Mouse (Mus musculus) CD4-positive naive resting alpha-beta T cell, adult 57 days (primary cell): ENCODE data around the gene Cyb561. TPM values are rescaled to one million over a fixed set of nuclear protein-coding genes. Genes with fewer than 3 reads are reported as not detected.

Source experiments
- total RNA-seq: library from RNA; stranded (reverse); gene quantifications from one replicate; pipeline ENCODE4 v1.2.4, GENCODE M21; 2023

Cyb561 gene
- 0.33 TPM for total RNA-seq

GRCm38 (mm10) chr11:105952911-105953386 lies at the start of gene Cyb561:
Cyb561 (minus strand) TSS chr11:105953336.

DNA sequence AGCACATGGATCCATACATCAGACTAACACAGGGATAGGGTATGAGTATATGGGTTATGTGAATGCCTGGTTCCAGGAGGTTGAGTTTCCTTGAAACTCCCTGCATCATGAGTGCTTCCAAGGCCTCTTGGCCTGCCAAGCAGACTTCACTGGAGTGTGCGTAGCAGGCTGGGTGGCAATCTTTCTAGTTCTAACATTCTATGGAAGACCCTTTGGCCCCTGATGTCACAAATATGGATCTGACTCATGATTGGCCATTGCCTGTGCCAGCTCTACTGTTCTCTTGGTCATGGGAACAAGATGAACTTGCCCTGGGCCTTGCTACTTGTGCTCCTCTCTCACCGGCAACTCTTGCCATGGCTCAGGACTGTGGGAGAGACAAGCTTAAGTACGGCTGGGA lies 41.2 kb upstream of the Cyb561 start, which contains the start of gene Ace3:
Gene Ace3 (plus strand): TSS at position 301 of the 400 bp plus-strand sequence.

DNA sequence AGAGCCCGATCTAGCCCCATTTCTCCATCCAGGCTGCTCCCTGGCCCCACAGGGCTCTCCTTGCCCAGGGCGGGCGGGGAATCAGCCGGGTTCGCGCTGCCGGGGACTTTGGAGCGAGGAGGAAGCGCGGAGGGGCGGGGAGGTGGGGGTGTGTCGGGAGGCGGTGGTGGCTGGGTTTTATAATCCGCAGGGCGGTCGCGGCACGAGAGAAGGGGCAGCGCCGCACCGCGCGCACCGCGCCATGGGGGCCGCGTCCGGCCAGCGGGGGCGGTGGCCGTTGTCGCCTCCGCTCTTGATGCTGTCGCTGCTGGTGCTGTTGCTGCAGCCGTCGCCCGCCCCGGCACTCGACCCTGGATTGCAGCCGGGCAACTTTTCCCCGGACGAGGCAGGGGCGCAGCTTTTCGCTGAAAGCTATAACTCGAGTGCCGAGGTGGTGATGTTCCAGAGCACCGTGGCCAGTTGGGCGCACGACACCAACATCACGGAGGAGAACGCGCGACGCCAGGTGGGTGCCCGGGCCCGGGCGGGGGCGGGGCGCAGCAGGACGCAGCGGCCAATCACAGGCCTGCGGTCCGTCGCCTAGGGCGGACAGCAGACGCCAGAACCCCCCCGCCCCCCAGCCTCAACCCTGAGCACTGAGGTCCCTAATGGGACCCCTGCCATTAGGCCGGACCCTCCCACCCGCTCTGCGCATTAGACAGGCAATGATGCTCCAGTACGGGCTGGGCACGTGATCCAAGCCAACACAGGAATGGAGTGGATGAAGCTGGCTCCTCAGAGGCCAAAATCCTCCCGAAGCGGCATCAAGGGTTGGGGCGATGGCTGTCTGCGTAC lies 14.8 kb upstream of the Cyb561 start, which contains the start of gene Ace:
Gene Ace (plus strand): TSS at position 205 of the 834 bp plus-strand sequence.

Other genes starting within 250 kb of the Cyb561 start
- gene Ace, start 14.6 kb upstream of the Cyb561 start, total RNA-seq = 0.80 TPM
- gene Ace3, start 41.3 kb upstream of the Cyb561 start, total RNA-seq = not detected
- 0.65 TPM for gene Kcnh6, start 54.8 kb upstream of the Cyb561 start, total RNA-seq
- 64.9 TPM for gene Dcaf7, start 83.5 kb upstream of the Cyb561 start, total RNA-seq
- 8.3 TPM for gene Taco1, start 112.7 kb upstream of the Cyb561 start, total RNA-seq
- gene Map3k3, start 131.3 kb upstream of the Cyb561 start, total RNA-seq = 174 TPM
- gene Gm10840, start 207.5 kb upstream of the Cyb561 start, total RNA-seq = 12.1 TPM
- 840 TPM for gene Limd2, start 207.5 kb upstream of the Cyb561 start, total RNA-seq
- gene Strada, start 248.8 kb upstream of the Cyb561 start, total RNA-seq = 27.2 TPM